Mouse (Mus musculus): ENCODE data around the gene Rpl38. TPM values are rescaled to one million over a fixed set of nuclear protein-coding genes. Genes with fewer than 3 reads are reported as not detected.
"Not testable (repeated sequence)": the region's sequence is repeated elsewhere in the genome, so short reads cannot be mapped to it uniquely, and the experiment has no call there.

Rpl38 gene
- total RNA-seq, 2 experiments from 2014 or later, result 925 to 946 TPM

GRCm38 (mm10) chr11:114655350-114656008, 12.8 kb upstream of the Rpl38 start:
- no peak for DNase-seq (ENCODE audit: low spot score in 2 of 2)

GRCm38 (mm10) chr11:114656994-114657644, 11.2 kb upstream of the Rpl38 start:
- no peak for DNase-seq (ENCODE audit: low spot score in 2 of 2)

- DNase-seq (ENCODE audit: low spot score in 2 of 2), result peak in 1 of 2 experiments; percentile 70
Observed at GRCm38 (mm10) chr11:114657737-114658136, 10.6 kb upstream of the Rpl38 start.

GRCm38 (mm10) chr11:114662161-114662560, 6.2 kb upstream of the Rpl38 start:
- no peak for DNase-seq (ENCODE audit: low spot score in 2 of 2)

- DNase-seq (ENCODE audit: low spot score in 2 of 2), result peak in 1 of 2 experiments; percentile 80
Observed at GRCm38 (mm10) chr11:114662746-114663362, 5.5 kb upstream of the Rpl38 start.

- no peak for DNase-seq (ENCODE audit: low spot score in 2 of 2)
Observed at GRCm38 (mm10) chr11:114664164-114664563, 4.2 kb upstream of the Rpl38 start.

GRCm38 (mm10) chr11:114665463-114665862, 2.9 kb upstream of the Rpl38 start:
- no peak for DNase-seq (ENCODE audit: low spot score in 2 of 2)

- no peak for DNase-seq (ENCODE audit: low spot score in 2 of 2)
Observed at GRCm38 (mm10) chr11:114666786-114667185, 1.5 kb upstream of the Rpl38 start.

GRCm38 (mm10) chr11:114667236-114667931, 940 bp upstream of the Rpl38 start:
- no peak for DNase-seq (ENCODE audit: low spot score in 2 of 2)

- DNase-seq (ENCODE audit: low spot score in 2 of 2), result peak in 1 of 2 experiments; percentile 46
Observed at GRCm38 (mm10) chr11:114667932-114668285, 415 bp upstream of the Rpl38 start.

GRCm38 (mm10) chr11:114668741-114669623, 658 bp downstream of the Rpl38 start:
- DNase-seq (ENCODE audit: low spot score in 2 of 2), result peak; percentile 63 to 85

GRCm38 (mm10) chr11:114669651-114670168, 1.4 kb downstream of the Rpl38 start:
- no peak for DNase-seq (ENCODE audit: low spot score in 2 of 2)

GRCm38 (mm10) chr11:114671147-114671546, 2.8 kb downstream of the Rpl38 start:
- DNase-seq (ENCODE audit: low spot score in 2 of 2), result no peak

- peak in 1 of 2 experiments; percentile 61 for DNase-seq (ENCODE audit: low spot score in 2 of 2)
Observed at GRCm38 (mm10) chr11:114672794-114673718, 4.7 kb downstream of the Rpl38 start.

GRCm38 (mm10) chr11:114673719-114674050, 5.4 kb downstream of the Rpl38 start:
- DNase-seq (ENCODE audit: low spot score in 2 of 2), result no peak

GRCm38 (mm10) chr11:114674180-114674579, 5.9 kb downstream of the Rpl38 start:
- DNase-seq (ENCODE audit: low spot score in 2 of 2), result no peak

- DNase-seq (ENCODE audit: low spot score in 2 of 2), result not testable (repeated sequence)
Observed at GRCm38 (mm10) chr11:114674796-114675195, 6.5 kb downstream of the Rpl38 start.

- peak in 1 of 2 experiments; percentile 70 for DNase-seq (ENCODE audit: low spot score in 2 of 2)
Observed at GRCm38 (mm10) chr11:114675341-114675825, 7.1 kb downstream of the Rpl38 start, which contains the start of gene Ttyh2. Gene Ttyh2, plus strand, starts transcription at chr11:114675431.

GRCm38 (mm10) chr11:114675826-114676401, 7.6 kb downstream of the Rpl38 start:
- DNase-seq (ENCODE audit: low spot score in 2 of 2), result no peak

Data from layer of hippocampus, adult 18-20 months (tissue).